Mouse (Mus musculus) limb, embryonic 15.5 days (tissue): ENCODE data around the gene Sh3d19. TPM values are rescaled to one million over a fixed set of nuclear protein-coding genes. Genes with fewer than 3 reads are reported as not detected.
"Not testable (repeated sequence)": the region's sequence is repeated elsewhere in the genome, so short reads cannot be mapped to it uniquely, and the experiment has no call there.

Experiments
- ATAC-seq: fragments of 200-750 bp; cut with Nextera tagmentation; 2 replicates; pipeline ENCODE4 v1.8.0; 2017; ENCODE audit warnings: low read depth, moderate TSS enrichment; ENCODE audit not compliant: insufficient number of reproducible peaks, low FRiP score, low TSS enrichment
- H3K27ac ChIP-seq: fragments of 300-500 bp; sonication (generic); 2 replicates; pipeline ENCODE4 v1.5.1; 2015; ENCODE audit warnings: moderate library complexity, mild to moderate bottlenecking, inconsistent platforms
- H3K27me3 ChIP-seq: fragments of 300-500 bp; sonication (generic); 2 replicates; pipeline ENCODE4 v1.6.1; 2015; ENCODE audit warnings: inconsistent platforms
- H3K36me3 ChIP-seq: fragments of 300-500 bp; sonication (generic); 2 replicates; pipeline ENCODE4 v1.6.1; 2015; ENCODE audit warnings: inconsistent platforms
- H3K4me1 ChIP-seq: fragments of 300-500 bp; sonication (generic); 2 replicates; pipeline ENCODE4 v1.6.1; 2015; ENCODE audit warnings: inconsistent platforms
- H3K4me2 ChIP-seq: fragments of 300-500 bp; sonication (generic); 2 replicates; pipeline ENCODE4 v1.6.1; 2015; ENCODE audit warnings: mild to moderate bottlenecking, inconsistent platforms
- H3K4me3 ChIP-seq: fragments of 300-500 bp; sonication (generic); 2 replicates; pipeline ENCODE4 v1.5.1; 2015; ENCODE audit warnings: mild to moderate bottlenecking, inconsistent platforms
- H3K9ac ChIP-seq: fragments of 300-500 bp; sonication (generic); 2 replicates; pipeline ENCODE4 v1.6.1; 2015; ENCODE audit warnings: inconsistent platforms
- H3K9me3 ChIP-seq: fragments of 300-500 bp; sonication (generic); 2 replicates; pipeline ENCODE4 v1.6.1; 2016; ENCODE audit warnings: inconsistent platforms
- WGBS: fragments of 180-500 bp; shearing (Covaris S2); methylation state at CpG from one replicate; pipeline ENCODE4 v1.1.7; 2015; 5-methylcytosine and 5-hydroxymethylcytosine counted together
- polyA plus RNA-seq: library from polyadenylated mRNA; unstranded; fragments of >200 nt; fragmentation: Nextera tagmentation; extraction: Ambion mirVana; gene quantifications from 2 replicates; pipeline ENCODE4 v1.2.1, GENCODE M21; 2015

Sh3d19 gene
- polyA plus RNA-seq, 1 experiment from 2014 or later: 41.7 TPM

GRCm38 (mm10) chr3:85952696-85953283 lies 18.1 kb upstream of the Sh3d19 start:
- H3K27ac ChIP-seq: no peak overlapping the region
- H3K27me3 ChIP-seq: no peaks in the 10 kb centered on the region
- no peaks in the 10 kb centered on the region for H3K9me3 ChIP-seq
- H3K4me2 ChIP-seq: no peak overlapping the region
- no peak overlapping the region for H3K9ac ChIP-seq
- H3K36me3 ChIP-seq: no peaks in the 10 kb centered on the region
- no peak overlapping the region for H3K4me3 ChIP-seq
- no peak for ATAC-seq
- no peaks in the 10 kb centered on the region for H3K4me1 ChIP-seq
- 62% methylated on average over 10 of the region's 10 CpGs for WGBS

- Histone ChIP-seq H3K27me3 (no peaks in the 10 kb centered on the region), H3K4me1 (no peaks in the 10 kb centered on the region), H3K27ac (no peak overlapping the region), H3K36me3 (no peaks in the 10 kb centered on the region), H3K9ac (no peak overlapping the region), H3K4me3 (no peak overlapping the region), H3K4me2 (no peak overlapping the region), H3K9me3 (no peaks in the 10 kb centered on the region)
- 76% methylated on average over 9 of the region's 9 CpGs for WGBS
- ATAC-seq: no peak
Observed at GRCm38 (mm10) chr3:85955269-85955668, 15.6 kb upstream of the Sh3d19 start.

GRCm38 (mm10) chr3:85955704-85956103 lies 15.2 kb upstream of the Sh3d19 start:
- Histone ChIP-seq H3K9me3 (no peaks in the 10 kb centered on the region), H3K27ac (no peak overlapping the region), H3K9ac (no peak overlapping the region), H3K4me2 (no peak overlapping the region), H3K27me3 (no peaks in the 10 kb centered on the region), H3K4me1 (no peaks in the 10 kb centered on the region), H3K4me3 (no peak overlapping the region), H3K36me3 (no peaks in the 10 kb centered on the region)
- ATAC-seq: no peak
- WGBS: 86% methylated on average over 5 of the region's 5 CpGs

- Histone ChIP-seq H3K9ac (no peak overlapping the region), H3K27ac (no peak overlapping the region), H3K4me2 (no peak overlapping the region), H3K36me3 (no peaks in the 10 kb centered on the region), H3K9me3 (no peaks in the 10 kb centered on the region), H3K4me3 (no peak overlapping the region), H3K4me1 (no peaks in the 10 kb centered on the region), H3K27me3 (no peaks in the 10 kb centered on the region)
- WGBS: 91% methylated on average over 1 of the region's 1 CpGs
- ATAC-seq: no peak
Observed at GRCm38 (mm10) chr3:85959669-85960068, 11.2 kb upstream of the Sh3d19 start.

GRCm38 (mm10) chr3:85961134-85961533 lies 9.8 kb upstream of the Sh3d19 start:
- Histone ChIP-seq H3K27me3 (no peaks in the 10 kb centered on the region), H3K4me2 (no peak overlapping the region), H3K9me3 (no peaks in the 10 kb centered on the region), H3K9ac (no peak overlapping the region), H3K4me1 (no peaks in the 10 kb centered on the region), H3K4me3 (no peak overlapping the region), H3K36me3 (no peaks in the 10 kb centered on the region), H3K27ac (no peak overlapping the region)
- WGBS: 21% methylated on average over 5 of the region's 5 CpGs
- ATAC-seq: no peak

GRCm38 (mm10) chr3:85965479-85965878 lies 5.4 kb upstream of the Sh3d19 start:
- no peak overlapping the region for H3K4me2 ChIP-seq
- no peak overlapping the region for H3K9ac ChIP-seq
- H3K27ac ChIP-seq: no peak overlapping the region
- H3K36me3 ChIP-seq: no peaks in the 10 kb centered on the region
- no peak overlapping the region for H3K4me3 ChIP-seq
- H3K4me1 ChIP-seq: peaks cover 4% of the 10 kb centered on the region
- H3K9me3 ChIP-seq: no peaks in the 10 kb centered on the region
- H3K27me3 ChIP-seq: no peaks in the 10 kb centered on the region
- ATAC-seq: no peak
- WGBS: 72% methylated on average over 4 of the region's 4 CpGs

GRCm38 (mm10) chr3:85969040-85969439 lies 1.9 kb upstream of the Sh3d19 start:
- ATAC-seq: no peak
- H3K27me3 ChIP-seq: no peaks in the 10 kb centered on the region
- WGBS: 80% methylated on average over 8 of the region's 8 CpGs

GRCm38 (mm10) chr3:85971599-85971975 lies 678 bp downstream of the Sh3d19 start:
- 2% methylated on average over 13 of the region's 13 CpGs for WGBS
- Histone ChIP-seq H3K4me3 (peak overlapping the region; percentile 72), H3K9me3 (no peaks in the 10 kb centered on the region), H3K9ac (peak overlapping the region; percentile 66), H3K36me3 (no peaks in the 10 kb centered on the region), H3K27me3 (no peaks in the 10 kb centered on the region), H3K4me1 (peaks cover 11% of the 10 kb centered on the region), H3K4me2 (peak overlapping the region; percentile 77), H3K27ac (no peak overlapping the region; the same call in 1 of the 2 replicates)
- no peak for ATAC-seq

More at GRCm38 (mm10) chr3:85969040-85969439, 1.9 kb upstream of the Sh3d19 start:
- H3K9me3 ChIP-seq: no peaks in the 10 kb centered on the region
- no peak overlapping the region for H3K9ac ChIP-seq
- peaks cover 11% of the 10 kb centered on the region for H3K4me1 ChIP-seq
- H3K36me3 ChIP-seq: no peaks in the 10 kb centered on the region
- no peak overlapping the region for H3K4me3 ChIP-seq
- no peak overlapping the region for H3K27ac ChIP-seq
- no peak overlapping the region for H3K4me2 ChIP-seq

- H3K4me2 ChIP-seq: no peak overlapping the region
- no peaks in the 10 kb centered on the region for H3K36me3 ChIP-seq
- no peak overlapping the region for H3K4me3 ChIP-seq
- WGBS: 81% methylated on average over 10 of the region's 10 CpGs
- H3K27me3 ChIP-seq: no peaks in the 10 kb centered on the region
- no peak overlapping the region for H3K27ac ChIP-seq
- no peak for ATAC-seq
- H3K9me3 ChIP-seq: no peaks in the 10 kb centered on the region
- no peak overlapping the region for H3K9ac ChIP-seq
- peaks cover 11% of the 10 kb centered on the region for H3K4me1 ChIP-seq
Observed at GRCm38 (mm10) chr3:85973376-85974140, 2.6 kb downstream of the Sh3d19 start.

- no peak overlapping the region for H3K9ac ChIP-seq
- no peak for ATAC-seq
- no peaks in the 10 kb centered on the region for H3K36me3 ChIP-seq
- H3K27ac ChIP-seq: no peak overlapping the region
- whole genome bisulfite sequencing: 71% methylated on average over 4 of the region's 4 CpGs
- H3K4me3 ChIP-seq: no peak overlapping the region
- peaks cover 11% of the 10 kb centered on the region for H3K4me1 ChIP-seq
- no peak overlapping the region for H3K4me2 ChIP-seq
- no peaks in the 10 kb centered on the region for H3K9me3 ChIP-seq
- no peaks in the 10 kb centered on the region for H3K27me3 ChIP-seq
Observed at GRCm38 (mm10) chr3:85974451-85974850, 3.5 kb downstream of the Sh3d19 start.

- no peaks in the 10 kb centered on the region for H3K36me3 ChIP-seq
- H3K27me3 ChIP-seq: no peaks in the 10 kb centered on the region
- no peak overlapping the region for H3K4me2 ChIP-seq
- H3K4me1 ChIP-seq: no peaks in the 10 kb centered on the region
- no peak overlapping the region for H3K4me3 ChIP-seq
- no peak for ATAC-seq
- H3K27ac ChIP-seq: no peak overlapping the region
- no peaks in the 10 kb centered on the region for H3K9me3 ChIP-seq
- WGBS: 90% methylated on average over 4 of the region's 4 CpGs
- H3K9ac ChIP-seq: no peak overlapping the region
Observed at GRCm38 (mm10) chr3:85980036-85980435, 9.1 kb downstream of the Sh3d19 start.

- not testable (repeated sequence) for H3K9me3 ChIP-seq, H3K9ac ChIP-seq, H3K27ac ChIP-seq, H3K27me3 ChIP-seq, ATAC-seq, H3K4me2 ChIP-seq, H3K4me3 ChIP-seq, H3K36me3 ChIP-seq, H3K4me1 ChIP-seq
- 58% methylated on average over 3 of the region's 3 CpGs for WGBS
Observed at GRCm38 (mm10) chr3:85981761-85982160, 10.9 kb downstream of the Sh3d19 start.
